Mouse (Mus musculus) right cerebral cortex, postnatal 4 days (tissue): ENCODE results near the gene Golph3l.

Experiments
- DNase-seq: peaks from one replicate; pipeline ENCODE4 v3.0.0-alpha.2; 2022

Gene Golph3l

GRCm38 (mm10) chr3:95658236-95658867 lies 69.6 kb downstream of the Golph3l start, which contains the start of gene Mcl1:
Gene Mcl1, plus strand, starts transcription at chr3:95658788.
- peak; percentile 90 for DNase-seq

- DNase-seq = peak; percentile 48
These were observed 70.4 kb downstream of the Golph3l start for GRCm38 (mm10) chr3:95658868-95659712.

GRCm38 (mm10) chr3:95659948-95660347 lies 71.2 kb downstream of the Golph3l start:
- DNase-seq = no peak

GRCm38 (mm10) chr3:95660788-95661478 lies 72.2 kb downstream of the Golph3l start:
- DNase-seq = no peak

- no peak for DNase-seq
These were observed 73.4 kb downstream of the Golph3l start for GRCm38 (mm10) chr3:95661945-95662715.

GRCm38 (mm10) chr3:95662724-95663449 lies 74.2 kb downstream of the Golph3l start:
- DNase-seq = no peak

- DNase-seq = no peak
These were observed 74.8 kb downstream of the Golph3l start for GRCm38 (mm10) chr3:95663486-95663885.

- DNase-seq = no peak
These were observed 75.4 kb downstream of the Golph3l start for GRCm38 (mm10) chr3:95663969-95664608.

- DNase-seq = no peak
These were observed 76.2 kb downstream of the Golph3l start for GRCm38 (mm10) chr3:95664940-95665352.

GRCm38 (mm10) chr3:95666124-95666844 lies 77.5 kb downstream of the Golph3l start:
- no peak for DNase-seq

GRCm38 (mm10) chr3:95667521-95667920 lies 78.8 kb downstream of the Golph3l start:
- DNase-seq = no peak

GRCm38 (mm10) chr3:95668026-95668425 lies 79.3 kb downstream of the Golph3l start:
- DNase-seq = no peak
